Mouse (Mus musculus) liver, adult 2 months (tissue): ENCODE results near the gene Snx10.

Experiments
- CTCF ChIP-seq: fragments of 200-500 bp; IDR thresholded peaks from 2 replicates; pipeline ENCODE4 v1.5.1; 2011; ENCODE audit warnings: low read depth, low read length, control low read depth
- POLR2A ChIP-seq: fragments of 200-500 bp; IDR thresholded peaks from 2 replicates; pipeline ENCODE4 v1.6.1; 2011; ENCODE audit warnings: low read length, control low read depth; ENCODE audit not compliant: insufficient read depth; ENCODE audit errors: extremely low read depth

GRCm38 (mm10) chr6:51481548-51481947 lies 42.2 kb upstream of the Snx10 start:
- no peak for TF ChIP-seq CTCF
- no peak for TF ChIP-seq POLR2A
